Mouse (Mus musculus) embryonic facial prominence, embryonic 15.5 days (tissue): ENCODE measurements at regions not wholly inside any gene's neighbourhood (a gene's known extent, or its start where the extent isn't known, plus 50 kb on each side); places are given as distances from the start of the nearest gene placed in this dataset.

Experiments
- ATAC-seq: fragments of 200-750 bp; cut with Nextera tagmentation; 2 replicates; pipeline ENCODE4 v1.8.0; 2017; ENCODE audit warnings: low read depth, moderate TSS enrichment; ENCODE audit not compliant: insufficient number of reproducible peaks, low FRiP score, low TSS enrichment
- H3K27ac ChIP-seq: fragments of 300-500 bp; sonication (generic); replicated peaks from 2 replicates; pipeline ENCODE4 v1.5.1; 2015; ENCODE audit warnings: mild to moderate bottlenecking, inconsistent platforms
- H3K27me3 ChIP-seq: fragments of 300-500 bp; sonication (generic); 2 replicates; pipeline ENCODE4 v1.6.1; 2015; ENCODE audit warnings: inconsistent platforms
- H3K36me3 ChIP-seq: fragments of 300-500 bp; sonication (generic); 2 replicates; pipeline ENCODE4 v1.6.1; 2015; ENCODE audit warnings: mild to moderate bottlenecking, inconsistent platforms
- H3K4me1 ChIP-seq: fragments of 300-500 bp; sonication (generic); 2 replicates; pipeline ENCODE4 v1.6.1; 2015; ENCODE audit warnings: inconsistent platforms
- H3K4me2 ChIP-seq: fragments of 300-500 bp; sonication (generic); replicated peaks from 2 replicates; pipeline ENCODE4 v1.6.1; 2015; ENCODE audit warnings: mild to moderate bottlenecking, inconsistent platforms
- H3K4me3 ChIP-seq: fragments of 300-500 bp; sonication (generic); replicated peaks from 2 replicates; pipeline ENCODE4 v1.5.1; 2015; ENCODE audit warnings: mild to moderate bottlenecking, inconsistent platforms
- H3K9ac ChIP-seq: fragments of 300-500 bp; sonication (generic); 2 replicates; pipeline ENCODE4 v1.6.1; 2015; ENCODE audit warnings: inconsistent platforms
- H3K9me3 ChIP-seq: fragments of 300-500 bp; sonication (generic); replicated peaks from 2 replicates; pipeline ENCODE4 v1.6.1; 2016; ENCODE audit warnings: inconsistent platforms
- WGBS: fragments of 180-500 bp; shearing (Covaris S2); methylation state at CpG from one replicate; pipeline ENCODE4 v1.1.7; 2015; 5-methylcytosine and 5-hydroxymethylcytosine counted together

- H3K9me3 ChIP-seq: no peaks in the 10 kb centered on the region
- ATAC-seq: no peak
- no peak overlapping the region for H3K4me3 ChIP-seq
- H3K36me3 ChIP-seq: no peaks in the 10 kb centered on the region
- H3K4me2 ChIP-seq: no peak overlapping the region
- no peaks in the 10 kb centered on the region for H3K4me1 ChIP-seq
- WGBS: 74% methylated on average over 4 of the region's 4 CpGs
- H3K9ac ChIP-seq: no peak overlapping the region
- H3K27ac ChIP-seq: no peak overlapping the region
- H3K27me3 ChIP-seq: no peaks in the 10 kb centered on the region
Observed at GRCm38 (mm10) chr1:142838663-142839062, 801.8 kb upstream of the B3galt2 start.

- 74% methylated on average over 4 of the region's 4 CpGs for WGBS
- Histone ChIP-seq H3K27ac (no peak overlapping the region), H3K9me3 (no peaks in the 10 kb centered on the region), H3K9ac (no peak overlapping the region), H3K4me2 (no peak overlapping the region), H3K27me3 (no peaks in the 10 kb centered on the region), H3K36me3 (no peaks in the 10 kb centered on the region), H3K4me3 (no peak overlapping the region), H3K4me1 (no peaks in the 10 kb centered on the region)
- ATAC-seq: no peak
Observed at GRCm38 (mm10) chr1:142867024-142867700, 773.3 kb upstream of the B3galt2 start.

- Histone ChIP-seq H3K27me3 (no peaks in the 10 kb centered on the region), H3K9ac (no peak overlapping the region), H3K9me3 (no peaks in the 10 kb centered on the region), H3K36me3 (no peaks in the 10 kb centered on the region), H3K4me2 (no peak overlapping the region), H3K4me3 (no peak overlapping the region), H3K27ac (no peak overlapping the region), H3K4me1 (no peaks in the 10 kb centered on the region)
- no peak for ATAC-seq
Observed at GRCm38 (mm10) chr1:142891842-142892241, 748.6 kb upstream of the B3galt2 start.

- Histone ChIP-seq H3K9me3 (no peaks in the 10 kb centered on the region), H3K4me2 (no peak overlapping the region), H3K36me3 (no peaks in the 10 kb centered on the region), H3K27ac (no peak overlapping the region), H3K9ac (no peak overlapping the region), H3K4me3 (no peak overlapping the region), H3K27me3 (no peaks in the 10 kb centered on the region), H3K4me1 (no peaks in the 10 kb centered on the region)
- ATAC-seq: no peak
- 86% methylated on average over 2 of the region's 2 CpGs for WGBS
Observed at GRCm38 (mm10) chr1:142893156-142893555, 747.3 kb upstream of the B3galt2 start.

GRCm38 (mm10) chr1:142894145-142894544 lies 746.3 kb upstream of the B3galt2 start:
- Histone ChIP-seq H3K27me3 (no peaks in the 10 kb centered on the region), H3K4me1 (no peaks in the 10 kb centered on the region)
- no peak for ATAC-seq

GRCm38 (mm10) chr1:142895081-142895480 lies 745.4 kb upstream of the B3galt2 start:
- no peak for ATAC-seq
- no peak overlapping the region for H3K9ac ChIP-seq
- H3K9me3 ChIP-seq: no peaks in the 10 kb centered on the region
- H3K36me3 ChIP-seq: no peaks in the 10 kb centered on the region
- no peak overlapping the region for H3K4me3 ChIP-seq
- 51% methylated on average over 1 of the region's 1 CpGs for WGBS
- no peaks in the 10 kb centered on the region for H3K27me3 ChIP-seq
- no peaks in the 10 kb centered on the region for H3K4me1 ChIP-seq
- H3K4me2 ChIP-seq: no peak overlapping the region
- H3K27ac ChIP-seq: no peak overlapping the region

More at GRCm38 (mm10) chr1:142894145-142894544, 746.3 kb upstream of the B3galt2 start:
- H3K36me3 ChIP-seq: no peaks in the 10 kb centered on the region
- no peaks in the 10 kb centered on the region for H3K9me3 ChIP-seq
- H3K4me2 ChIP-seq: no peak overlapping the region
- no peak overlapping the region for H3K9ac ChIP-seq
- no peak overlapping the region for H3K27ac ChIP-seq
- no peak overlapping the region for H3K4me3 ChIP-seq

- no peak overlapping the region for H3K4me3 ChIP-seq
- H3K27me3 ChIP-seq: no peaks in the 10 kb centered on the region
- 70% methylated on average over 4 of the region's 4 CpGs for WGBS
- H3K4me2 ChIP-seq: no peak overlapping the region
- ATAC-seq: no peak
- no peaks in the 10 kb centered on the region for H3K36me3 ChIP-seq
- H3K4me1 ChIP-seq: no peaks in the 10 kb centered on the region
- H3K27ac ChIP-seq: no peak overlapping the region
- H3K9me3 ChIP-seq: no peaks in the 10 kb centered on the region
- no peak overlapping the region for H3K9ac ChIP-seq
Observed at GRCm38 (mm10) chr1:142909907-142910306, 730.6 kb upstream of the B3galt2 start.

GRCm38 (mm10) chr1:142956686-142957085 lies 683.8 kb upstream of the B3galt2 start:
- Histone ChIP-seq H3K4me3 (no peak overlapping the region), H3K36me3 (no peaks in the 10 kb centered on the region), H3K27me3 (no peaks in the 10 kb centered on the region), H3K27ac (no peak overlapping the region), H3K4me2 (no peak overlapping the region), H3K9me3 (no peaks in the 10 kb centered on the region), H3K4me1 (no peaks in the 10 kb centered on the region), H3K9ac (no peak overlapping the region)
- ATAC-seq: no peak
- WGBS: 76% methylated on average over 3 of the region's 3 CpGs

GRCm38 (mm10) chr1:142971475-142971874 lies 669.0 kb upstream of the B3galt2 start:
- Histone ChIP-seq H3K27ac (no peak overlapping the region), H3K4me2 (no peak overlapping the region), H3K9ac (no peak overlapping the region), H3K9me3 (no peaks in the 10 kb centered on the region), H3K27me3 (no peaks in the 10 kb centered on the region), H3K4me3 (no peak overlapping the region), H3K4me1 (no peaks in the 10 kb centered on the region), H3K36me3 (no peaks in the 10 kb centered on the region)
- no peak for ATAC-seq

GRCm38 (mm10) chr1:142973387-142973786 lies 667.1 kb upstream of the B3galt2 start:
- Histone ChIP-seq H3K27me3 (no peaks in the 10 kb centered on the region), H3K4me3 (no peak overlapping the region), H3K4me2 (no peak overlapping the region), H3K9ac (no peak overlapping the region), H3K4me1 (no peaks in the 10 kb centered on the region), H3K36me3 (no peaks in the 10 kb centered on the region), H3K9me3 (no peaks in the 10 kb centered on the region), H3K27ac (no peak overlapping the region)
- 81% methylated on average over 2 of the region's 2 CpGs for WGBS
- ATAC-seq: no peak

GRCm38 (mm10) chr1:142982994-142983393 lies 657.5 kb upstream of the B3galt2 start:
- no peaks in the 10 kb centered on the region for H3K9me3 ChIP-seq
- H3K4me3 ChIP-seq: no peak overlapping the region
- ATAC-seq: no peak
- no peak overlapping the region for H3K9ac ChIP-seq
- WGBS: 67% methylated on average over 5 of the region's 5 CpGs
- no peak overlapping the region for H3K4me2 ChIP-seq
- H3K36me3 ChIP-seq: no peaks in the 10 kb centered on the region
- H3K27me3 ChIP-seq: no peaks in the 10 kb centered on the region
- no peak overlapping the region for H3K27ac ChIP-seq
- H3K4me1 ChIP-seq: no peaks in the 10 kb centered on the region

GRCm38 (mm10) chr1:142983641-142984040 lies 656.8 kb upstream of the B3galt2 start:
- WGBS: 70% methylated on average over 3 of the region's 3 CpGs
- Histone ChIP-seq H3K9ac (no peak overlapping the region), H3K4me3 (no peak overlapping the region), H3K36me3 (no peaks in the 10 kb centered on the region), H3K4me2 (no peak overlapping the region), H3K9me3 (no peaks in the 10 kb centered on the region), H3K27me3 (no peaks in the 10 kb centered on the region), H3K27ac (no peak overlapping the region), H3K4me1 (no peaks in the 10 kb centered on the region)
- no peak for ATAC-seq
